Mouse (Mus musculus): ENCODE measurements around the gene Baiap2l1. TPM values are rescaled to one million over a fixed set of nuclear protein-coding genes. Genes with fewer than 3 reads are reported as not detected.
A peak's percentile ranks its signal among the peaks of the same experiment; 100 is the strongest.

The Baiap2l1 gene
- polyA plus RNA-seq, 1 experiment, result 10.7 TPM

DNA sequence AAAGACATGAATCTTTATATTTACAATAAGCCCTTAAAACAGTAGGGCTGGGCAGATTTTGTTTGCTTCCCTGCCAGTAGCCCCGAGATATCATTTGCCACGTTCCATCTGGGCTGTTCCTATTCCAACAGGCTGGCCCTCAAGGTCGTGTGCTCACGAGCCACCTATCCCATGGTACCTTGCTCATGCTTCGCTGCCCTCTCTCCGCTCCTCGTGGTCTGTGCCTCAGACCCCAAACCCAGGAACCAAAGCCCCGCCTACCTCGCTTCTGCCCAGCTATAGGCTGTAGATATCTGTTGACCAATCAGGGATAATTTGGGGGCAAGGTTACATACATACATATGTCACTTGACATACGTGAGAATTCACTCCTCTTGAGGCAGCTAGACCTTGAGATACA, 110.6 kb downstream of the Baiap2l1 start:
- Histone ChIP-seq H3K27ac (ENCODE audit: insufficient read depth, low read depth, low read length) (no peak overlapping the region), H3K36me3 (ENCODE audit: control insufficient read depth, insufficient read depth, low read length) (no peaks in the 10 kb centered on the region)

DNA sequence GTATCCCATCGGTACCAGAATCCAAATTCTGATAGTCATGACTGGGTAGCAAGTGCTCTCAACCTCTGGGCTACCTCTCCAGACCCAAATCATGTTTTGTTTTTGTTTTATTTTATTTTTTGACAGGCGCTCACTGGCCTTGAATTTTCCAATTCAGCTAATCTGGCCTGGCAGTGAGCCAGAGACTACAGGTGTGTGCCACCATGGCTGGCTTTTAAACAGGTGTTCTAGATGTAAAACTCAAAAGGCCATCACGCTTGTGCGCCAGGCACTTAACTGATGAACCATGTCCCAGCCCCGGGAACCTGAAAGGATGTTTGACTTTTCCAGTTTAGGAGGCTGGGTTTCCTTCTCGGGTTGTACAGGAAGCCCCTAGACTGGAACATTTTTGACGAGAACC, 111.2 kb downstream of the Baiap2l1 start:
- Histone ChIP-seq H3K36me3 (ENCODE audit: control insufficient read depth, insufficient read depth, low read length) (no peaks in the 10 kb centered on the region), H3K4me3 (ENCODE audit: insufficient read depth, low read depth, low read length) (no peak overlapping the region), H3K4me1 (ENCODE audit: control insufficient read depth, insufficient read depth, low read length) (peaks cover 2% of the 10 kb centered on the region; the same call in 1 of the 2 replicates), H3K27ac (ENCODE audit: insufficient read depth, low read depth, low read length) (no peak overlapping the region), H3K27me3 (replicated peaks; ENCODE audit: control insufficient read depth, insufficient read depth, low read length) (no peaks in the 10 kb centered on the region)
- no peak for DNase-seq
- 51% methylated on average over 7 of the region's 7 CpGs for WGBS
- TF ChIP-seq CTCF (conservative IDR thresholded peaks at IDR 0.05; ENCODE audit: insufficient read depth, insufficient read length, low read depth, low read length) (no peak), POLR2A (IDR thresholded peaks at IDR 0.05; ENCODE audit: low read depth, low read length) (no peak)

More for the DNA sequence above, 110.6 kb downstream of the Baiap2l1 start:
- DNase-seq, result no peak
- H3K4me1 ChIP-seq (ENCODE audit: control insufficient read depth, insufficient read depth, low read length), result peaks cover 2% of the 10 kb centered on the region; the same call in 1 of the 2 replicates
- 75% methylated on average over 10 of the region's 10 CpGs for WGBS
- no peak overlapping the region for H3K4me3 ChIP-seq (ENCODE audit: insufficient read depth, low read depth, low read length)
- no peak for TF ChIP-seq CTCF (conservative IDR thresholded peaks at IDR 0.05; ENCODE audit: insufficient read depth, insufficient read length, low read depth, low read length)
- no peak for TF ChIP-seq POLR2A (IDR thresholded peaks at IDR 0.05; ENCODE audit: low read depth, low read length)
- no peaks in the 10 kb centered on the region for H3K27me3 ChIP-seq (replicated peaks; ENCODE audit: control insufficient read depth, insufficient read depth, low read length)

DNA sequence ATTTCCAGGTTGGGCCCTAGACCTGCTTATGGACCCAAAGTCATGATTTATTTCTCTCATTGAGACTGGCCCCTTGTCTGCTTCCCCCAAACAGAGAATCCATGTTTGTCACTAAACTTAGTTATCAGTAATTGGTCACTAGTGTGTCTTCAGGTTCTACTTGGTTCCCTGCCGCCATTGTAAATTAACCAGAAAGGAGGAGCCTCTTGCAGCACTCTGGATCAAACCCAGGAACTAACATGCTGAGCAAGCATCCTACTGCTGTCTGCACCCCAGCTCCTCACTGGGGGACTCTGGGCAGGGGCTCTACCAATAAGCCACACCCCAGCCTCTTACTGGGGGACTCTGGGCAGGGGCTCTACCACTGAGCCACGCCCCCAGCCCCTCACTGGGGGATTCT, 112.3 kb downstream of the Baiap2l1 start:
- DNase-seq, result peak; percentile 71
- no peak overlapping the region for H3K27ac ChIP-seq (ENCODE audit: insufficient read depth, low read depth, low read length)
- H3K4me3 ChIP-seq (ENCODE audit: insufficient read depth, low read depth, low read length), result no peak overlapping the region
- TF ChIP-seq CTCF (conservative IDR thresholded peaks at IDR 0.05; ENCODE audit: insufficient read depth, insufficient read length, low read depth, low read length), result no peak
- no peak for TF ChIP-seq POLR2A (IDR thresholded peaks at IDR 0.05; ENCODE audit: low read depth, low read length)
- H3K36me3 ChIP-seq (ENCODE audit: control insufficient read depth, insufficient read depth, low read length), result no peaks in the 10 kb centered on the region
- H3K27me3 ChIP-seq (replicated peaks; ENCODE audit: control insufficient read depth, insufficient read depth, low read length), result no peaks in the 10 kb centered on the region
- WGBS, result 77% methylated on average over 2 of the region's 2 CpGs
- H3K4me1 ChIP-seq (ENCODE audit: control insufficient read depth, insufficient read depth, low read length), result peaks cover 2% of the 10 kb centered on the region; the same call in 1 of the 2 replicates

DNA sequence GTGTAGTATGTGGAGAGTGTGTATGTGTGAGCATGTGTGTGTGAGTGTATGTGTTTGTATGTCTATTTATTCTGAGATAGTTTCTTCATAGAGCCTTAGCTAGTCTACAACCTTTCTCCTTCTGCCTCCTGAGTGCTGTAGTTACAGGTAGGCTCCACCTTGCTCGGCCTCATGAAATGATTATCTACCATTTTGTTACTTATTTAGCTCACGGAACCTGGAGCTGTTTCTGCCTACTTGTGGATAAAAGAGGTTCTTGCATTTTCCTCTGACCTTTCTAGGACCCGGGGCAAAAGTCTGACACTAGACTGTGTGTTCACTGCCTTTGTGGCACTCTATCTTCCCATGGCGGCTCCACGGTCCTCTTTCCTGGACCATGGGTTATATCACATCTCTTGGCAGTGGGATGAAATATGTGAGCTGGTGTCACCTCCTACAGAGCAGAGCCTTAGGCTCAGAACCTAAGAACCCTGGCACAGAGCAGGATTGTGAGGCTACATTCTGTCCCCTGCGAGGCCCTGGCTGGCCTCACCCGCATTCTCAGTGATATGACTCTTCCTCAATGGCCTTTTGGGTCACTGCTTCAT, 113.9 kb downstream of the Baiap2l1 start, which contains the start of gene Bri3:
Gene Bri3 (plus strand): TSS at position 537 of the 587 bp plus-strand sequence.
- no peaks in the 10 kb centered on the region for H3K27me3 ChIP-seq (replicated peaks; ENCODE audit: control insufficient read depth, insufficient read depth, low read length)
- peaks cover 2% of the 10 kb centered on the region; the same call in 1 of the 2 replicates for H3K4me1 ChIP-seq (ENCODE audit: control insufficient read depth, insufficient read depth, low read length)
- no peaks in the 10 kb centered on the region for H3K36me3 ChIP-seq (ENCODE audit: control insufficient read depth, insufficient read depth, low read length)
- TF ChIP-seq CTCF (conservative IDR thresholded peaks at IDR 0.05; ENCODE audit: insufficient read depth, insufficient read length, low read depth, low read length), result no peak
- TF ChIP-seq POLR2A (IDR thresholded peaks at IDR 0.05; ENCODE audit: low read depth, low read length), result no peak
- no peak within 1 kb of the TSS for H3K4me3 ChIP-seq (ENCODE audit: insufficient read depth, low read depth, low read length)
- 68% methylated on average over 7 of the region's 7 CpGs for WGBS
- peak within 1 kb of the TSS; percentile 9; the same call in 1 of the 2 replicates for H3K27ac ChIP-seq (ENCODE audit: insufficient read depth, low read depth, low read length)
- DNase-seq, result peak; percentile 51

DNA sequence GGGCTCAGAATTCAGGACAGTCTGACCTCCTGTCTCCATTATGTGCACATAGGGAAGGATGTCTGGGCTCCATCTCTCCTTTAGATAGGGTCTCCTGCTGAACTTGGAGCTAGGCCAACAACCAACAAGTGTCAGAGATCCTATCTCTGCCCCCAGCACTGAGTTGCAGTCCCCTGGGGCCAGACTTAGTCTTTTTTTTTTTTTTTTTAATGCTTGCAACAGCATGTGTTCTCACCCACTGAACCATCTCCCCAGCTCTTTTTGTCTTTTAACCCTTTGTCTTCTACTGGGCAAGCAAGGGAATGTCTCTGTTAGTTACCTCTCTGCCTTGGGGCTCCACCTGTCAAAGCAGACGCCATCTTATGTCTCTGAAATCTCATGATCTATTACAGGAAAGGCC, 118.9 kb downstream of the Baiap2l1 start:
- Histone ChIP-seq H3K27ac (ENCODE audit: insufficient read depth, low read depth, low read length) (no peak overlapping the region), H3K27me3 (replicated peaks; ENCODE audit: control insufficient read depth, insufficient read depth, low read length) (no peaks in the 10 kb centered on the region), H3K4me1 (ENCODE audit: control insufficient read depth, insufficient read depth, low read length) (no peaks in the 10 kb centered on the region), H3K4me3 (ENCODE audit: insufficient read depth, low read depth, low read length) (no peak overlapping the region), H3K36me3 (ENCODE audit: control insufficient read depth, insufficient read depth, low read length) (no peaks in the 10 kb centered on the region)
- TF ChIP-seq CTCF (conservative IDR thresholded peaks at IDR 0.05; ENCODE audit: insufficient read depth, insufficient read length, low read depth, low read length) (no peak), POLR2A (IDR thresholded peaks at IDR 0.05; ENCODE audit: low read depth, low read length) (no peak)
- DNase-seq, result no peak
- WGBS, result 93% methylated on average over 1 of the region's 1 CpGs

DNA sequence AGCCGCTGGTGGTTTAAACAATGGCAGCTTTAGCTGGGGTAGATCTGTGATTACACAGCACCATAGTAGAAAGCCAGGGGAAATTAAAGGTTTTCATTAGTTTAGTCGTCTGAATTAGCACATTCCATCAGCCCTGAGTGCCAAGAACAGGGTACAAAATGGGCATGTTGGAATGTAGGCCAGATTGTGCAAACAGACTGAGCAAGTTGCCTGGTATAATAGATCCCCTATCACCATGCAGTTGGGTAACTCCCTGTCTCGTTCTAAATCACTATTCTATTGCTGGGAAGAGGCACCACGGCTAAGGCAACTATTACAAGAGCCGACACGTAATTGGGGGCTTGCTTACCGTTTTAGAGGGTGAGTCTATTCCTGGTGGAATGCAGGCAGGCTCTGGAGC, 123.2 kb downstream of the Baiap2l1 start:
- no peaks in the 10 kb centered on the region for H3K27me3 ChIP-seq (replicated peaks; ENCODE audit: control insufficient read depth, insufficient read depth, low read length)
- no peaks in the 10 kb centered on the region for H3K4me1 ChIP-seq (ENCODE audit: control insufficient read depth, insufficient read depth, low read length)
- peak; percentile 33 for DNase-seq
- no peak overlapping the region for H3K4me3 ChIP-seq (ENCODE audit: insufficient read depth, low read depth, low read length)
- TF ChIP-seq CTCF (conservative IDR thresholded peaks at IDR 0.05; ENCODE audit: insufficient read depth, insufficient read length, low read depth, low read length) (no peak), POLR2A (IDR thresholded peaks at IDR 0.05; ENCODE audit: low read depth, low read length) (no peak)
- H3K36me3 ChIP-seq (ENCODE audit: control insufficient read depth, insufficient read depth, low read length), result no peaks in the 10 kb centered on the region
- WGBS, result 79% methylated on average over 7 of the region's 7 CpGs
- no peak overlapping the region for H3K27ac ChIP-seq (ENCODE audit: insufficient read depth, low read depth, low read length)

DNA sequence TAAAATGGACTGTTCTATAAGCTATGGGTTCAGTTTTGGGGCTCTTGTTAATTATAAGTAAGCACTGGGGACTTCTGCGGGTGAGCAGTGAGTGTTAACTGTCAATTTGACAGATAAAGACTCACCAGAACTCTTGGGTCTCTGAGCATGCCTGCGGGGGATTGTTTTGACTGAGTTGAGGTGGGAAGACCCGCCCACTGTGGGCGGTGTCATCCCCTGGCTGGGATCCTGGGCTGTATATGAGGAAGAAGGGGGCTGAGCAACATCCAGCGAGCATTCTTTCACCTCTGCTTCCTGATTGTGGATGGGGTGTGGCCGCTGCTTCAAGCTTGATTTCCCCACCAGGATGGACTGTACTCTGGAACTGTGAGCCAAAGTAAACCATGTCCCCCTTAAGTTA, 123.7 kb downstream of the Baiap2l1 start:
- Histone ChIP-seq H3K4me1 (ENCODE audit: control insufficient read depth, insufficient read depth, low read length) (no peaks in the 10 kb centered on the region), H3K36me3 (ENCODE audit: control insufficient read depth, insufficient read depth, low read length) (no peaks in the 10 kb centered on the region), H3K27ac (ENCODE audit: insufficient read depth, low read depth, low read length) (no peak overlapping the region), H3K4me3 (ENCODE audit: insufficient read depth, low read depth, low read length) (no peak overlapping the region), H3K27me3 (replicated peaks; ENCODE audit: control insufficient read depth, insufficient read depth, low read length) (no peaks in the 10 kb centered on the region)
- no peak for TF ChIP-seq POLR2A (IDR thresholded peaks at IDR 0.05; ENCODE audit: low read depth, low read length)
- no peak for TF ChIP-seq CTCF (conservative IDR thresholded peaks at IDR 0.05; ENCODE audit: insufficient read depth, insufficient read length, low read depth, low read length)
- no peak for DNase-seq
- WGBS, result 80% methylated on average over 6 of the region's 6 CpGs

Data from kidney, adult 2 months (tissue).